Mouse (Mus musculus) liver, embryonic 14.5 days (tissue): ENCODE measurements around the gene Pank1.

Experiments used
- CTCF ChIP-seq: IDR thresholded peaks from 2 replicates; pipeline ENCODE4 v1.5.1; 2016; ENCODE audit warnings: antibody characterized with exemption, low read depth, control low read depth
- EP300 ChIP-seq: IDR thresholded peaks from 2 replicates; pipeline ENCODE4 v1.6.1; 2016; ENCODE audit warnings: antibody characterized with exemption, low read depth

GRCm38 (mm10) chr19:34807173-34807572 lies 72.1 kb downstream of the Pank1 start:
- TF ChIP-seq CTCF (no peak), EP300 (no peak)
